Mouse (Mus musculus): ENCODE results near the gene Hist1h4b. TPM values are rescaled to one million over a fixed set of nuclear protein-coding genes. Genes with fewer than 3 reads are reported as not detected.

The Hist1h4b gene
- polyA plus RNA-seq, 1 experiment from 2014 or later = 2.3 TPM

Small RNA genes lying within 50 kb of the gene (microRNA-seq; reads per million reads assigned to microRNA genes)
- not detected for gene Gm44314
- gene Gm44484 = not detected

Other genes with a start within 250 kb of the Hist1h4b start
- gene Hist1h4h, start 226.0 kb upstream of the Hist1h4b start, polyA plus RNA-seq (2015; fragmentation: Nextera tagmentation; extraction: Ambion mirVana) = 6.3 and 7.2 TPM in 2 replicates
- gene Hist1h2af, start 223.1 kb upstream of the Hist1h4b start, polyA plus RNA-seq (2015; fragmentation: Nextera tagmentation; extraction: Ambion mirVana) = 2.0 and 3.0 TPM in 2 replicates
- 4.1 and 5.5 TPM in 2 replicates for gene Hist1h3g, start 221.6 kb upstream of the Hist1h4b start, polyA plus RNA-seq (2015; fragmentation: Nextera tagmentation; extraction: Ambion mirVana)
- gene Hist1h2bh, start 213.6 kb upstream of the Hist1h4b start, polyA plus RNA-seq (2015; fragmentation: Nextera tagmentation; extraction: Ambion mirVana) = 0.32 and 0.52 TPM in 2 replicates
- gene Hist1h3f, start 213.0 kb upstream of the Hist1h4b start, polyA plus RNA-seq (2015; fragmentation: Nextera tagmentation; extraction: Ambion mirVana) = 0.28 and 0.48 TPM in 2 replicates
- gene Hist1h4f, start 205.4 kb upstream of the Hist1h4b start, polyA plus RNA-seq (2015; fragmentation: Nextera tagmentation; extraction: Ambion mirVana) = not detected in 2 replicates
- 0.23 and 0.29 TPM in 2 replicates for gene Hist1h1d, start 203.8 kb upstream of the Hist1h4b start, polyA plus RNA-seq (2015; fragmentation: Nextera tagmentation; extraction: Ambion mirVana)
- 1.5 and 2.2 TPM in 2 replicates for gene Hist1h3e, start 194.6 kb upstream of the Hist1h4b start, polyA plus RNA-seq (2015; fragmentation: Nextera tagmentation; extraction: Ambion mirVana)
- 33.5 and 42.7 TPM in 2 replicates for gene Hist1h2ae, start 185.8 kb upstream of the Hist1h4b start, polyA plus RNA-seq (2015; fragmentation: Nextera tagmentation; extraction: Ambion mirVana)
- 3.9 and 4.2 TPM in 2 replicates for gene Hist1h2bg, start 185.6 kb upstream of the Hist1h4b start, polyA plus RNA-seq (2015; fragmentation: Nextera tagmentation; extraction: Ambion mirVana)
- gene Hist1h2bf, start 182.8 kb upstream of the Hist1h4b start, polyA plus RNA-seq (2015; fragmentation: Nextera tagmentation; extraction: Ambion mirVana) = 1.6 and 3.0 TPM in 2 replicates
- 0.60 and 0.84 TPM in 2 replicates for gene Hist1h2ad, start 182.6 kb upstream of the Hist1h4b start, polyA plus RNA-seq (2015; fragmentation: Nextera tagmentation; extraction: Ambion mirVana)
- gene Hist1h3d, start 181.2 kb upstream of the Hist1h4b start, polyA plus RNA-seq (2015; fragmentation: Nextera tagmentation; extraction: Ambion mirVana) = 2.4 TPM in 2 replicates
- 54.8 and 60.0 TPM in 2 replicates for gene Hist1h4d, start 175.4 kb upstream of the Hist1h4b start, polyA plus RNA-seq (2015; fragmentation: Nextera tagmentation; extraction: Ambion mirVana)
- 1.3 and 1.5 TPM in 2 replicates for gene Hist1h2be, start 135.9 kb upstream of the Hist1h4b start, polyA plus RNA-seq (2015; fragmentation: Nextera tagmentation; extraction: Ambion mirVana)
- gene Hist1h1e, start 134.5 kb upstream of the Hist1h4b start, polyA plus RNA-seq (2015; fragmentation: Nextera tagmentation; extraction: Ambion mirVana) = 11.0 and 12.2 TPM in 2 replicates
- gene Hist1h2ac, start 73.1 kb upstream of the Hist1h4b start, polyA plus RNA-seq (2015; fragmentation: Nextera tagmentation; extraction: Ambion mirVana) = 0.59 and 0.68 TPM in 2 replicates
- 50.1 and 54.5 TPM in 2 replicates for gene Hist1h2bc, start 72.8 kb upstream of the Hist1h4b start, polyA plus RNA-seq (2015; fragmentation: Nextera tagmentation; extraction: Ambion mirVana)
- not detected in 2 replicates for gene Hist1h1t, start 61.2 kb upstream of the Hist1h4b start, polyA plus RNA-seq (2015; fragmentation: Nextera tagmentation; extraction: Ambion mirVana)
- gene Hist1h4c, start 58.6 kb upstream of the Hist1h4b start, polyA plus RNA-seq (2015; fragmentation: Nextera tagmentation; extraction: Ambion mirVana) = 2.4 and 3.7 TPM in 2 replicates
- 10.3 and 10.7 TPM in 2 replicates for gene Hfe, start 46.2 kb upstream of the Hist1h4b start, polyA plus RNA-seq (2015; fragmentation: Nextera tagmentation; extraction: Ambion mirVana)
- 31.2 and 33.8 TPM in 2 replicates for gene Hist1h1c, start 18.2 kb upstream of the Hist1h4b start, polyA plus RNA-seq (2015; fragmentation: Nextera tagmentation; extraction: Ambion mirVana)
- 2.7 and 3.8 TPM in 2 replicates for gene Hist1h3c, start 11.4 kb upstream of the Hist1h4b start, polyA plus RNA-seq (2015; fragmentation: Nextera tagmentation; extraction: Ambion mirVana)
- gene Hist1h2bb, start 10.3 kb upstream of the Hist1h4b start, polyA plus RNA-seq (2015; fragmentation: Nextera tagmentation; extraction: Ambion mirVana) = 1.6 and 2.2 TPM in 2 replicates
- 20.1 and 20.3 TPM in 2 replicates for gene Hist1h2ab, start 5.9 kb upstream of the Hist1h4b start, polyA plus RNA-seq (2015; fragmentation: Nextera tagmentation; extraction: Ambion mirVana)
- 5.5 and 6.3 TPM in 2 replicates for gene Hist1h3b, start 4.7 kb upstream of the Hist1h4b start, polyA plus RNA-seq (2015; fragmentation: Nextera tagmentation; extraction: Ambion mirVana)
- not detected in 2 replicates for gene Hist1h4a, start 4.2 kb downstream of the Hist1h4b start, polyA plus RNA-seq (2015; fragmentation: Nextera tagmentation; extraction: Ambion mirVana)
- gene Hist1h3a, start 5.4 kb downstream of the Hist1h4b start, polyA plus RNA-seq (2015; fragmentation: Nextera tagmentation; extraction: Ambion mirVana) = 1.9 and 3.5 TPM in 2 replicates
- 1.5 and 1.6 TPM in 2 replicates for gene Hist1h1a, start 6.7 kb downstream of the Hist1h4b start, polyA plus RNA-seq (2015; fragmentation: Nextera tagmentation; extraction: Ambion mirVana)
- gene Trim38, start 12.9 kb downstream of the Hist1h4b start, polyA plus RNA-seq (2015; fragmentation: Nextera tagmentation; extraction: Ambion mirVana) = 0.09 and 0.20 TPM in 2 replicates
- 0.05 TPM in 1 of 2 replicates, not detected in the other for gene Slc17a2, start 50.0 kb downstream of the Hist1h4b start, polyA plus RNA-seq (2015; fragmentation: Nextera tagmentation; extraction: Ambion mirVana)
- 0.08 TPM in 1 of 2 replicates, not detected in the other for gene Slc17a3, start 82.4 kb downstream of the Hist1h4b start, polyA plus RNA-seq (2015; fragmentation: Nextera tagmentation; extraction: Ambion mirVana)
- gene Slc17a1, start 110.7 kb downstream of the Hist1h4b start, polyA plus RNA-seq (2015; fragmentation: Nextera tagmentation; extraction: Ambion mirVana) = not detected in 2 replicates
- gene Slc17a4, start 158.0 kb downstream of the Hist1h4b start, polyA plus RNA-seq (2015; fragmentation: Nextera tagmentation; extraction: Ambion mirVana) = not detected in 2 replicates
- not detected in 2 replicates for gene Hist1h2ba, start 177.1 kb downstream of the Hist1h4b start, polyA plus RNA-seq (2015; fragmentation: Nextera tagmentation; extraction: Ambion mirVana)
- gene Hist1h2aa, start 177.4 kb downstream of the Hist1h4b start, polyA plus RNA-seq (2015; fragmentation: Nextera tagmentation; extraction: Ambion mirVana) = not detected in 2 replicates
- gene Scgn, start 234.2 kb downstream of the Hist1h4b start, polyA plus RNA-seq (2015; fragmentation: Nextera tagmentation; extraction: Ambion mirVana) = not detected in 2 replicates

All from heart, embryonic 13.5 days (tissue).